Mouse (Mus musculus): Measurements from ENCODE around the gene Fbxo7.
A peak's percentile ranks its signal among the peaks of the same experiment; 100 is the strongest.
"Not testable (repeated sequence)": the region's sequence is repeated elsewhere in the genome, so short reads cannot be mapped to it uniquely, and the experiment has no call there.

The Fbxo7 gene

DNA sequence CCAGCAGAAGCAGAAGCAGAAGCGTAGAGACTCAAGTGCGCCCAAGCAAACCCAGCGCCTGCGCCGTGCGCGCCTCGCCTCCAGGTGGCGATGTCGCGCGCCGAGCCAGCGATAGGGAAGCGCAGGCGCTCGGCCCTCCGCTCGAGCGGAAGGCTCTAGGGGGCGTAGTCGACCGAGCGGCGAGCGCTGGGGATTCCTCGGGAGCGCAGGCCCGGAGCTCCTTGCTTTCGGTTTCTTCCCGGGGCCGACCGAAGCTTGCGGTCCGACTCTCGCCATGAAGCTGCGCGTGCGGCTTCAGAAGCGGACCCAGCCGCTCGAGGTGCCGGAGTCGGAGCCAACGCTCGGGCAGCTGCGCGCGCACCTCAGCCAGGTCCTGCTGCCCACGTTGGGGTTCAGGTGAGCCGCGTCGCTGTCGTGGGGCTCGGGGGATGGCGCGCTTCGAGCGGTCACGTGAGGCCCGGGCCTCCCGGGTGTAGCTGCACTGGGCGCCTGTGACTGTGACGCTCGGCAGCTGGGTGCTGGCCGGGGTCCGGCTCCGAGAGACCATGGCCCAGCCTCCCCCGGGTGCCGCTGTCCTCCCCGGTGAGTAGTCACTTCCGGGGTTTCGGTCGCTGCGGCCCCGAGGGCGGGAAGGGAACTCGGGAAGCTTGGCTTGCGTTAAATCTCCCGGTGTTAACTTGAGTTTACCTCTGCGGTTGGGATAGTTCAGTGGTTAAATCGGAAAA is at the start of gene Fbxo7:
TSS of gene Fbxo7 (plus strand) at position 224 of the 725 bp plus-strand sequence.
- DNase-seq: peak; percentile 97 to 98

- DNase-seq: peak; percentile 22 to 38
Measured at GRCm38 (mm10) chr10:85972915-85973314, 48.9 kb upstream of the Fbxo7 start.

- no peak for DNase-seq
Measured at GRCm38 (mm10) chr10:85989412-85990115, 32.2 kb upstream of the Fbxo7 start.

DNA sequence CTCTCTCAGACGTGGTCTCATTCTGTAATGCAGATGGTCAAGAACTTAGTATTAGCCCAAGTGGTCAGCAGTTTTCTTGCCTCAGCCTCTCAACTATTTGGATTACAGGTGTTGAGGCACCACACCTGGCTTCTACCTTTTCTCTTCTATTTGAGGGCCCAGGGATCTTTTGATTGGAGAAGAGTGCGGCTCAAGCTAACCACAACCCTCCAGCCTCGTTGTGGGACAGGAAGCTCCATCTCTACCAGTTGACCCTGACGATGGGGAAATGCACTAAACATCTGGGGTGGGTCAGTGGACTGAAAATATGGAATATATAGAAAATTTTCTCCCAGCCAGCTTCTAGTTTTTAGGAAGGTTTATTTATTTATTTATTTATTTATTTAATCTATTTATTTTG is 29.4 kb upstream of the Fbxo7 start:
- DNase-seq: no peak

- no peak for DNase-seq
Measured at GRCm38 (mm10) chr10:85993836-85994235, 27.9 kb upstream of the Fbxo7 start.

DNA sequence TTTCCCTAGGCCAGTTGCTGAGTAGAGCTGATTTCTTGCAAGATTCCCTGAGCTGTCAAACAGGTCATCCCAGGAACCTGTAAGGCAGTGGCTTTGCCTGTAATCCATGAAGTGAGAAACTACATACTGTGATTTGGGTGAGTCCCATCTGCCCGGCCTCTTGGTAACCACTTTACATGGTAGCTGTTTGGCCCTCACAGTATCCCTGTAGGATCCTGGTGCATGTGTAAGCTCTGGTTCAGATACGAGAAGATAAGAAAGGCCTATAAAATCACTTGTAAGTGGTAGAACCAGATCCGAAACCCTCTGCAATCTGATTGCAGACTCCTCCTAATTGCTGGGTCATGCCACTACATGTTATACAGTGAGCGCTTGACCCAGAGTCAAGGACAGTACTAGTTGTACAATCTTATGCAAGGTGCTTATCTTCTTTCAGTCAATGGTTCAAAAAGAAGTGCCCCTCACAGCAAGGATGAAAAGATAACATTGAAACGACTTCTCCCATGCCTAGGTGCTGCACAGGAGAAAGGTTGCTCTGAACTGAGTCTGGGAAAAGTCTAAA is 27.1 kb upstream of the Fbxo7 start:
- no peak for DNase-seq

- no peak for DNase-seq
Measured at GRCm38 (mm10) chr10:86000447-86000846, 21.3 kb upstream of the Fbxo7 start.

DNA sequence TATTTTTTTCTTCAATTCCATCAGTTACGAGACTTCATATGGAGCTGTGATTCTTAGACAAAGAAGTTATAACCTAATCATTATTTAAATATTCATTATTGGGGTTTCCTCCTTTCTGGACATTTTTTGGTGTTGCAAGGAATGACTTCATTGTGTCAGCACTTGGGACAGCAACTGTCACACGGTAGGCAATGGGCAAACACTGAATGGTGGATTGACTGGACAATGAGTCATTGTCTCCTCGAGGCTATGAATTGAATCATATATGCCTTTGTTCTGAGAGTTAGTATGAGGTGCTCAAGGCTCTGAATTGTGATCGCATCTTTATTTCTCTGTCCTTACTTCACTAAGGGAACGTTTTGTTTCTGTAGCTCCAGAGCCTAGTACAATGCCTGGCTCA is 15.3 kb upstream of the Fbxo7 start:
- no peak for DNase-seq

DNA sequence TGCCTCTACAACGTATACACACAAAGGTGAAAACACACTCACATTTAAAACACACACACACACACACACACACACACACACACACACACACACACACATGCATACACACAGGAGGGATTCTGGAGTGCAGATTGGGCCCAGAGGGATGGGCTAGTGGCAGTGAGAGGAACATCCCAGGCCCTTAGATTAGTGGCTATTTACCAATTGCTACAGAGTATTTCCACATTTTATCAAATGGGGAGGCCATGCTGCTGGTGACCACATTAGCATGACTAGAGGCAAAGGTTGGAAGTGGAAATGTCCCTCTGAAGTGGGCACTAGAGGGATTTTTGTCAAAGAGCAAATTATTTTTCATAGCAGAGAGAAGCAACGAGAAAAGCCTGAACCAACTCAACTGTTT is 12.1 kb upstream of the Fbxo7 start:
- DNase-seq: no peak

- DNase-seq: no peak
Measured at GRCm38 (mm10) chr10:86010636-86011035, 11.1 kb upstream of the Fbxo7 start.

DNA sequence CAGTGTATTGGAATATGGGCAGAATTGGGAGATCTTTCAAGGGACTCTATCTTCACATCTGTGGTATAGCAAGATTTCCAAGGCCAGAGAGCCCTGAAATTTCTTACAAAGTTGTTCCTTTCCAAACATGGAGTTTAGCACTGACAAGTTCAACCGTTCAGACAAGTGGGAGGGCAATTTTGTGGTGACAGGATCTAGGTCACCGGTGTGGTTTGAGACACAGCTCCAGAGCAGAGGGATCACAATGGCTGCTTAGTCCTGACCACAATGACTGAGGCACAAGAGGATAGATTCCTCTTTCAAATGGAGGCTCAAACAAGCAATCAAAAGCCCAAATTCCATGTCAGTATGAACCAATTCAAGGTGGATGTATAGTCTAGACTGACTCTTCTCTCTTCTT is 10.6 kb upstream of the Fbxo7 start:
- no peak for DNase-seq

GRCm38 (mm10) chr10:86011781-86012180 is 10.0 kb upstream of the Fbxo7 start, which contains the start of gene Bpifc:
TSS of gene Bpifc (minus strand) at chr10:86011895.
- no peak for DNase-seq

- DNase-seq: no peak
Measured at GRCm38 (mm10) chr10:86017781-86018180, 4.0 kb upstream of the Fbxo7 start.

DNA sequence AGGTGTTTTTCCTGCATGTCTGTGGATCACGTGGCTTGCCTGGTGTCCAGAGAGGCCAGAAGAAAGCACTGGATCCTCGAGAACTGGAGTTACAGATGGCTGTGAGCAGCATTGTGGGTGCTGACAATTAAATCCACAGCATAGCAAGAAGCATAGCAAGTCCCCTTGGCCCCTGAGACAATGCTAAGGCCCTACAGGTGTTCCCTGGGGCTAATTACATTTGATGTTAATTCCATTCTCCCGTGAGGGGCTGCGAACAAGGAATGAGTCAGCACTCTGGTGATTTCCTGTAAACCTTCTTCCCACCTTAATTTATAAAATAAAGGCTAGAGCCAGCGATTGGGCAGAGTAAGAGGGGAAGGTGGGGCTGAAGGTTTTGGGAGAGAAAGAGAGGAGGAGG is 3.0 kb upstream of the Fbxo7 start:
- no peak for DNase-seq

- no peak for DNase-seq
Measured at GRCm38 (mm10) chr10:86021408-86021748, 394 bp upstream of the Fbxo7 start.

DNA sequence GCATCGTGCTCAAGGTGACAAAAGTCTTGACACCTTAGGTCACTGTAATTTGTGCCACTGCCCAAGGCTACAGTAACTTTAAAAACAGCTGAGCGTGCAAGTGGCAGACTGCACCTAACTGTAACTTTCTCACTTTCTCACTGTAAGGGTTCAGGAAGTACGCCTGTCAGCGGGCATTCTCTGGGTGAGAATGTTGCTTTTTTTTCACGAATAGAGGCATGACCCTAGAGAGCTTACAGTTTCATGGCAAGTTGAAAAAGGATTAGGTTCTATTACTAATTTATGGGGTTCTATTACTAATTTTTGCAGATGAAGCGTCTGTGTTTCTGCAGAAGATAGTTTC is 673 bp downstream of the Fbxo7 start:
- no peak for DNase-seq

DNA sequence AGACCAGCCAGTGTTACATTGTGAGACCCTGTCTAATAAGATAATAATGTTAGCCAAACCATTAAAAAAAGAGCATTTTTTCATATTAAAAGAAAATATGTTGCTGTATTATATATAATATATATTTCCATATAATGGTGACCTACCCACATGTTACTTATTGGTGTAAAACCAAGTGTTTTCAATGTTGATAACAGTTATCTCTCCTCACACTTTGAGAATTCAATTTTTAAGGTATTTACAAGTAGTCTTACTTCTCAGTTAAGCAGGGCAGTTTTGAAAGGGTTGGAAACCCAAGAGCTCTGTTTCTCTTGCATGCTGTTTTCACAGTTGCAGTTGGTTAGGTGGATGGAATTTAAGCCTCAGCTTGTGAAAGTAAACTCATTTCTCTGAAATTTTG is 1.4 kb downstream of the Fbxo7 start:
- DNase-seq: no peak

DNA sequence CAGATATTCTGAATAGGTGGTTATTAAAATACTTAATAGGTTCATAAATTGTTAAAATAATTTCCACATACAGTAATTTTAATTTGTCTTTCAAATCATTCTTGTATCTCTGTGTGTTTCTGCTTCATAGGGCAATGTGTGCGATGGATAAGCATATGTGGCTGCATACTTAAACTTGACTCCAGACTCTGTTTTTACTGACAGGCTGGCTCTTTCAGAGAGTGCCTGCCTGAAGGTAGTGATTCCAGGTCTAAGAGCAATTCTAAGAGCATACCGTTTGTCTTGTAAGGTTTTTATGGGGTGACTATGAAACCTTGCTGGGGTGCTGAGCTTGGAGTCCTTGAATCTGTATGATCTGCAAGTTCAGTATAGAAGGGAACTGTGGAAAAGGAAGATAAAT is 4.1 kb downstream of the Fbxo7 start:
- no peak for DNase-seq

- no peak for DNase-seq
Measured at GRCm38 (mm10) chr10:86026354-86026753, 4.6 kb downstream of the Fbxo7 start.

DNA sequence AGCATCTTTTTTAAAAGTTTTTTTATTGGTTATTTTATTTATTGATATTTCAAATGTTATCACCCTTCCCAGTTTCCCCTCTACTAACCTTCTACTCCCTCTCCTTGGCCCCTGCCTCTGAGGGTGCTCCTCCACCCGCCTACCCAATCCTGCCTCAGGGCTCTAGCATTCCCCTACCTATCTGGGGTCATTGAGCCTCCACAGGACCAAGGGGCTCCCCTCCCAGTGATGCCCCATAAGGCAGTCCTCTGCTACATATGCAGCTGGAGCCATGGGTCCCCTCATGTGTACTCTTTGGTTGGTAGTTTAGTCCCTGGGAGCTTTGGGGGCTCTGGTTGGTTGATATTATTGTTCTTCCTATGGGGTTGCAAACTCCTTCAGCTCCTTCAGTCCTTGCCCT is 5.0 kb downstream of the Fbxo7 start:
- not testable (repeated sequence) for DNase-seq

GRCm38 (mm10) chr10:86030743-86031142 is 9.0 kb downstream of the Fbxo7 start:
- DNase-seq: no peak

DNA sequence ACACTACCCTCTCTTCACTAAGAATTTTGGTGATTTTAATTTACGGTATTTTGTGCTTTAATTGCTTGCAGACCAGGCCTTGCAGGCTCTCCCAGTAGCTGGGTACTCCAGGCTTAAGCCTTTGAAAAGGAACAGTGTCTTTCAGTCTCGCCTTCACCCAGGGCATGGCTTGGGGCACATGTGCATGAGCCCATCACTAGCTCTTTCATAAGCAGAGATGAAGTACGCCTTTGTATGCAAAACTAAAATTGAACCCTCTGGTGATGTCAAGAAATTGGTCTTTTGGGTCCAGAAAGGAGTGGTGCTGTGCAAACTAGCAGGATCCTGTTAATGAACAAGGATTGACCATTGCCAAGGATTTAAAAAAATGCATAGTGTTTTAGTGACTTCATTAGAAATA is 10.7 kb downstream of the Fbxo7 start:
- DNase-seq: no peak

GRCm38 (mm10) chr10:86034007-86034728 is 12.4 kb downstream of the Fbxo7 start:
- DNase-seq: peak in 1 of 2 experiments; percentile 46

DNA sequence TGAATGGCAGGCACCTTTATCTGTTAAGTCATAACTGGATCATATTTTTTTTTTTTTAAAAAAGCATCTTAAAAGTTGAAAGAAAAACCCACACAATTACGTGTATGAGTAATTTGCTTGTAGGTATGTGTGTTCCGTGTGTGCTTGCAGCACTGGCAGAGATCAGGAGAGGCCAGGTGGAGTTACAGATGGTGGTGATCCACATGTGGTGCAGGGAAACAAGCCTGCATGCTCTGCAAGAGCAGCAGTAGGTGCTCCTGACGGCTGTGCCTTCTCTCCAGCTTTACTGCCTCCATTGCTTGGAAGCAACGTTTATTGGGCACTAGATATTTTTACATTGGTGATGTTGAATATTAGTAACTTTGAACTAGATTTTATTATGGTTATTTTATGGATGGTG is 21.9 kb downstream of the Fbxo7 start:
- DNase-seq: peak; percentile 62 to 76

Data from cerebellum, postnatal 10 days (tissue).